Mouse (Mus musculus): Measurements from ENCODE around the gene Dazap1.

Gene Dazap1

GRCm38 (mm10) chr10:80300672-80301181 is 39.4 kb downstream of the Dazap1 start:
- DNase-seq, result no peak

- no peak for DNase-seq
These were observed 40.2 kb downstream of the Dazap1 start for GRCm38 (mm10) chr10:80301256-80302081.

GRCm38 (mm10) chr10:80302082-80302355 is 40.7 kb downstream of the Dazap1 start:
- no peak for DNase-seq

- no peak for DNase-seq
These were observed 41.2 kb downstream of the Dazap1 start for GRCm38 (mm10) chr10:80302471-80302881.

GRCm38 (mm10) chr10:80304458-80304857 is 43.2 kb downstream of the Dazap1 start:
- DNase-seq, result no peak

GRCm38 (mm10) chr10:80304862-80305261 is 43.6 kb downstream of the Dazap1 start:
- DNase-seq, result no peak

- DNase-seq, result no peak
These were observed 50.3 kb downstream of the Dazap1 start for GRCm38 (mm10) chr10:80311560-80311959.

- DNase-seq, result no peak
These were observed 51.6 kb downstream of the Dazap1 start for GRCm38 (mm10) chr10:80312586-80313504.

- DNase-seq, result no peak
These were observed 52.4 kb downstream of the Dazap1 start for GRCm38 (mm10) chr10:80313627-80314201.

- DNase-seq, result no peak
These were observed 53.3 kb downstream of the Dazap1 start for GRCm38 (mm10) chr10:80314494-80315001.

- DNase-seq, result no peak
These were observed 54.0 kb downstream of the Dazap1 start for GRCm38 (mm10) chr10:80315315-80315714.

- DNase-seq, result no peak
These were observed 55.1 kb downstream of the Dazap1 start for GRCm38 (mm10) chr10:80316359-80316781.

GRCm38 (mm10) chr10:80317011-80317410 is 55.7 kb downstream of the Dazap1 start:
- DNase-seq, result no peak

GRCm38 (mm10) chr10:80320340-80320760 is 59.1 kb downstream of the Dazap1 start, which contains the start of gene 2310011J03Rik:
Gene 2310011J03Rik, minus strand, starts transcription at chr10:80320537.
- peak; percentile 91 for DNase-seq

- DNase-seq, result no peak
These were observed 59.9 kb downstream of the Dazap1 start for GRCm38 (mm10) chr10:80321014-80321669.

GRCm38 (mm10) chr10:80321670-80322581 is 60.6 kb downstream of the Dazap1 start:
- no peak for DNase-seq

GRCm38 (mm10) chr10:80322811-80323211 is 61.5 kb downstream of the Dazap1 start:
- DNase-seq, result no peak

- DNase-seq, result no peak
These were observed 62.2 kb downstream of the Dazap1 start for GRCm38 (mm10) chr10:80323261-80324119.

- no peak for DNase-seq
These were observed 63.1 kb downstream of the Dazap1 start for GRCm38 (mm10) chr10:80324120-80325037.
